Mouse (Mus musculus) olfactory bulb, adult 2 months (tissue): ENCODE results near the gene Fcgr2b.

Source experiments
- CTCF ChIP-seq: fragments of 200-500 bp; IDR thresholded peaks from 2 replicates; pipeline ENCODE4 v1.5.1; 2012; ENCODE audit warnings: low read depth, mild to moderate bottlenecking, low read length, moderate library complexity; ENCODE audit not compliant: insufficient read depth
- POLR2A ChIP-seq: fragments of 200-500 bp; IDR thresholded peaks from 2 replicates; pipeline ENCODE4 v1.6.1; 2012; ENCODE audit warnings: mild to moderate bottlenecking, low read depth, low read length, moderate library complexity; ENCODE audit not compliant: insufficient read depth

DNA sequence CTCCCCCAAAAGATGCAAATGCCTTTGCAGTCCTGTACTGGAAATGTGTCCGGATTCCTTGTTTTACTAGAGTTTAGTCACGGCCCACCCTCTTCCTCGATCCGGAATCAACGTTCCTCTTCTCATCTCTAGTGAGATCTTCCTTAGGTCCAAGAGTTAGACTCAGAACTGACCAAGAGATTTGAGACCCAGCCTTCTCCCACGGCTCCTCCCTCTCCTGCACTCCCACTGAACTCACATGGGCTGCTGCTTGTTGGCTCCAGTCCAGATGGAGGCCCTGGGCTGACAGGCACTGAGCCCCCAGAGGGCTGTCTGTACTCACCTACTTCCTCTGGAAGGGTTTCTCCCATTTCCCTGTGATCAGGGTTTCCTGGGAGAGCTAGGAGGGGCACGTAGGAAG lies 13.3 kb downstream of the Fcgr2b start:
- TF ChIP-seq CTCF = no peak
- TF ChIP-seq POLR2A = no peak
